Mouse (Mus musculus) gastrocnemius, adult 18-20 months (tissue): ENCODE data around the gene Gm19402. TPM values are rescaled to one million over a fixed set of nuclear protein-coding genes. Genes with fewer than 3 reads are reported as not detected.
A peak's percentile ranks its signal among the peaks of the same experiment; 100 is the strongest.

Experiments used
- DNase-seq: peaks from one replicate; pipeline ENCODE4 v3.0.0; 2021; ENCODE audit warnings: low spot score
- microRNA-seq: library from miRNA; unstranded; fragments of <30 nt; microRNA quantifications from one replicate; pipeline ENCODE4 v1.2.0, GENCODE M21; 2021
- total RNA-seq, 2 experiments: library from RNA; stranded (reverse); gene quantifications; 2 replicates each; pipeline ENCODE4 v1.2.3; 2021

The Gm19402 gene
- total RNA-seq, 2 experiments from 2014 or later, result not detected

DNA sequence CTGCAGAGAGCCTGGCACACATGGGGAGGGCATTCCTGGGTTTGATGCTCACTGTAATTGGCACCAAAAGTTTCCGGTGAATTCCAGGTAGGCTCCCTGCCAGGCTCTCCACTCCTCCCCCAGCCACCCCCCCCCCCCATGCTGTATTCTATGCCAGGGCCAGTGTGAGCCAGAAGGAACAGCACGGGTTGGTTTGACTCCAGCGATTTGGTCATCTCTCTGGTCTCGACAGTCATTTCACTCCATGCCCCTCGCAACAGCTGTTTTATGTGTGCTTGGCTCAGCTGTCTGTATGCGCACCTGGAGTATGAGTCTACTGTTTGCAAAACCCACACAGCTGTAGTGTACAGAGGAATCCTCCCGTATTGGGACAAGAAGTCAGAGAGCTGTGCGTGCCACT, 24.2 kb downstream of the Gm19402 start:
- DNase-seq, result no peak

DNA sequence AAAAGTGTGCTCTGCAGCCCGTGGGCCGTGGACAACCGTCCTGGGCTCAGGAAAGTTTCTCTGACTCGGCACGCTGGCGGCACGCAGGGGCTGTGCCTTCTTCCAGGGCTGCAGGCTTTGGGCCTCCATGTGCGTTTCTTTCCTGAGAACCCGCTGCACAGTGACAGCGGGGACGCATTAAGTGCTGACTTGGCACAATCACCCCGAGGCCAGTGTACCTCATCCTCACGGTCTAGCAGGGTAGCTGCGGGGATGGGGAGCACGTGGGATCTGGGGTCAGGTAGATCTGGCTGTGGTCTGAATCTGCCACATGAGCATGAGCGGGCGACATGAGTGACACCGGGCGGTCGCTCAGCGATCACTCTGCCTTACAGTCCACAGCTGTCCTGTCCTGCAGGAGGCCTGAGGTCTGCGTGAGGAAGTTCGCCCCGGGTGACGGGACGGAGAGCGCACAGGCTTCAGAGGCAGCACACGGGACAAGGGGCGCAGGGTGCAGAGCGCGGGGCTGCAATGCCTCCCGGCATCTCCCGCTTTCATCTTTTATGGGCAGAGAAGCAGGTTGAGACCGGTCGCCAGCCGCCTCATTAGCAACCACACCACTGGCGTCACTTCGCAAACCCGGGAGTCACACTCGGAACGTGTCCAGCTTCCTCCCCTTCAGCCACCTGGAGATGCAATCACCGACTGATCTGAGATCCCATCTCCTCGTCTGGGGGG, 26.4 kb downstream of the Gm19402 start:
- DNase-seq, result no peak

DNA sequence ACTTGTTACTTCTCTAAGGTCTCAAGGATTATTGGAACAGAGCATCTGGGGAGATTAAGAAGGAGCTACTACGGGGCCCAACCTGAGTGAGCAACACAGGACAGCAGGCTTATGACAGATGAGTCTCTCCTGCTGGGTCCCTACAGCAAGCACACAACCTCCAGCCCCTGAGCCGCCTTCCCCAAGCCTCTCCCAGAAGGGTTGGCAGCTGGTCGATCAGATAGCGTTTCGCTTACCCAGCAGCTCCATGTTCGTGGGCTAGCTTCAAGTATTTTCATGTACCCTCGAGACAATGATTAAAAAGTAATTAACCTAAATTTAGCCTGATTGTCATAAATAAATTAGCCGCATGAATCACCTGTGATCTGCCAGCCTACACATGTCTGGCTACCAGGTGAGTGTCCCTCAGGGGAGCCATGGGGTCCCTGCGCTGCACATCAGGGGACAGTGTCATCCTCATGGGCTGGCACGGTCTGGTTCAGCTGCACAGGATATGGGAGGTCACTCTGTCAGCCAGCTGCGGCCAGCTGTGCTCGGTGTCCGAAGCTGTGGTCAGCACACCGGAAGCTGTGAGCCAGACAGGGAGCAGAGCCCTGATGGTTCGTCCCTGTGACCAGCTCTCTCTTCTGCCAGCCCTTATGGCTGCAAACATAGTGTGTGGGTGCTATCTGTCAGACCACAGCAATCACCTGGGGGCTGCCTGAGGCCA, 32.1 kb downstream of the Gm19402 start:
- no peak for DNase-seq

- no peak for DNase-seq
Observed at GRCm38 (mm10) chr10:77652046-77652445, 38.5 kb downstream of the Gm19402 start.

GRCm38 (mm10) chr10:77647901-77648300, 42.7 kb downstream of the Gm19402 start:
- no peak for DNase-seq

DNA sequence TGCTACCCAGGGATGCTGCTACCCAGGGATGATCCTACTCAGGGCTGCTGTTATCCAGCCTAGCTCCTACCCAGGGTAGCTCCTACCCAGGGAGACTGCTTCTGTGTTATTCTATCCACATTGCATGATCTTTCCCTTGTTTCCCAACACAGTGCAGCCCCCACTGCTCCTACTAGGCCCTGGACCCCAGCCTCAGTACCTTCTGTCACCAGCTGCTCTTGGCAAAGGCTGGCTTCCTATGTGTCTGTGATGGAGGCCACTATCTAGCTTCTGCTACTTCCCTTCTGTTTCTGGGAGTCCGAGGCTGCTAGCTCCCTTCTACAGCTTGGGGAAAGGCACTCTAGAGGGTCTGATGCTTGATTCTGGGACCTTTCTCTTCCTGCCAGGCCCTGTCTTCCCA, 43.1 kb downstream of the Gm19402 start:
- no peak for DNase-seq

GRCm38 (mm10) chr10:77645571-77645970, 45.0 kb downstream of the Gm19402 start:
- no peak for DNase-seq

- no peak for DNase-seq
Observed at GRCm38 (mm10) chr10:77643160-77643559, 47.4 kb downstream of the Gm19402 start.

Small RNA genes lying within 50 kb of the gene (microRNA-seq; reads per million reads assigned to microRNA genes)
- 72.3 reads per million, percentile 55 among the genes with 10 or more reads in this experiment for gene Mir1930

Other genes with a start within 250 kb of the Gm19402 start
- 1 to 10 TPM; 6.9 to 8.7 TPM for gene Fam207a, start 175.0 kb downstream of the Gm19402 start, total RNA-seq
- 1 to 10 TPM; 1.4 to 1.7 TPM for gene Itgb2, start 160.5 kb downstream of the Gm19402 start, total RNA-seq
- gene Pttg1ip, start 109.0 kb downstream of the Gm19402 start, total RNA-seq, result 10 to 100 TPM; 23.0 to 33.6 TPM
- gene Sumo3, start 84.7 kb downstream of the Gm19402 start, total RNA-seq, result 10 to 100 TPM; 44.5 to 47.4 TPM
- gene Gm49325, start 84.6 kb downstream of the Gm19402 start, total RNA-seq, result 10 to 100 TPM in 1 of 2 experiments, 1 to 10 TPM in 1; 8.6 to 11.4 TPM
- gene Ube2g2, start 68.5 kb downstream of the Gm19402 start, total RNA-seq, result 100 to 1,000 TPM in 1 of 2 experiments, 10 to 100 TPM in 1; 96.1 to 101 TPM
- not detected for gene Tspear, start 4.2 kb downstream of the Gm19402 start, total RNA-seq
- gene Gm9508, start 6.5 kb upstream of the Gm19402 start, total RNA-seq, result not detected
- gene Gm10272, start 15.9 kb upstream of the Gm19402 start, total RNA-seq, result not detected
- not detected for gene Gm10024, start 20.7 kb upstream of the Gm19402 start, total RNA-seq
- not detected for gene Gm10142, start 25.1 kb upstream of the Gm19402 start, total RNA-seq
- not detected for gene Krtap12-1, start 29.8 kb upstream of the Gm19402 start, total RNA-seq
- gene Gm10100, start 35.7 kb upstream of the Gm19402 start, total RNA-seq, result not detected
- not detected for gene Gm18596, start 51.9 kb upstream of the Gm19402 start, total RNA-seq
- gene Gm9736, start 60.6 kb upstream of the Gm19402 start, total RNA-seq, result not detected
- gene Gm3233, start 68.9 kb upstream of the Gm19402 start, total RNA-seq, result not detected
- not detected for gene Gm3238, start 80.6 kb upstream of the Gm19402 start, total RNA-seq
- not detected for gene Gm7138, start 86.2 kb upstream of the Gm19402 start, total RNA-seq
- gene Gm3250, start 91.8 kb upstream of the Gm19402 start, total RNA-seq, result not detected
- not detected for gene Gm7137, start 97.4 kb upstream of the Gm19402 start, total RNA-seq
- not detected for gene Gm9639, start 104.3 kb upstream of the Gm19402 start, total RNA-seq
- gene Gm19668, start 108.4 kb upstream of the Gm19402 start, total RNA-seq, result not detected
- not detected for gene Gm9507, start 121.1 kb upstream of the Gm19402 start, total RNA-seq
- not detected for gene Gm2696, start 123.9 kb upstream of the Gm19402 start, total RNA-seq
- gene Krtap10-4, start 136.3 kb upstream of the Gm19402 start, total RNA-seq, result not detected
- gene Krtap10-10, start 145.2 kb upstream of the Gm19402 start, total RNA-seq, result not detected
- gene Gm36176, start 156.0 kb upstream of the Gm19402 start, total RNA-seq, result not detected
- gene Gm10318, start 162.1 kb upstream of the Gm19402 start, total RNA-seq, result not detected
- not detected for gene Gm3285, start 171.2 kb upstream of the Gm19402 start, total RNA-seq
- gene Lrrc3, start 211.8 kb upstream of the Gm19402 start, total RNA-seq, result under 1 TPM; 0.23 to 0.28 TPM